19 mouse cellular contexts compared by ENCODE assay signal in the genomic region with DNA sequence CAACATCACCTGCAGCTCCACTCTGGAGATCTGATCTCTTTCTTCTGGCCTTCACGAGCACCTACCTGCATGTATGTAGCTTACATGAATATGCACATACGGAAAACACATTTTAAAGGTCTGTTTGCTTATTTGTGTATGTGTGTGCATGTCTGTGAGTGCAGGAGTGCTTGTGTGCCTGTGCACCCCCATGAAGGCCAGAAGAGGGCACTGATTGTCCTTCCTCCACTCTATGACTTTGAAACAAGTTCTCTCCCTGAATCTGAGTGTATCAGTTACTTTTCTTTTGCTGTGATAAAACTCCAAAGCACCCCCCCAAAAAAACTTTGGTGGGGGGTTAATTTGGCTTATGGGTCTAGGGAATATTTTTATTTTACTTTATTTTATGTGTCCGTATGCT. TPM values are rescaled to one million over a fixed set of nuclear protein-coding genes. Genes with fewer than 3 reads are reported as not detected.
DNase-seq lines count a peak whose midpoint lies in the region; ATAC-seq and TF ChIP-seq lines count a peak whose summit lies in the region.
"Had no signal": no experiment of that assay in that cellular context is flagged by ENCODE, and none has a peak within 500 bp of the region (broad histone marks: within the 10 kb centered on the region; RNA-seq: fewer than 3 reads in every experiment).

No protein-coding gene starts in this region.

- no peak for TF ChIP-seq POLR2A in heart, adult 2 months (IDR thresholded peaks at IDR 0.05; ENCODE audit: insufficient read depth, low read depth, low read length)

- no peaks in the 10 kb centered on the region for H3K9me3 ChIP-seq in liver, postnatal 0 days (ENCODE audit: low read length)
- H3K9me3 ChIP-seq in liver, embryonic 12.5 days (replicated peaks), result no peaks in the 10 kb centered on the region
- H3K9me3 ChIP-seq: heart, embryonic 15.5 days; hindbrain, embryonic 15.5 days; limb, embryonic 10.5 days; midbrain, embryonic 13.5 days had no signal

- no peaks in the 10 kb centered on the region for H3K36me3 ChIP-seq in heart, adult 2 months (ENCODE audit: control insufficient read depth, insufficient read depth, low read length)
- H3K36me3 ChIP-seq in liver, postnatal 0 days (replicated peaks; ENCODE audit: insufficient read depth, low read length), result no peaks in the 10 kb centered on the region
- no peaks in the 10 kb centered on the region for H3K36me3 ChIP-seq in liver, embryonic 12.5 days
- H3K36me3 ChIP-seq: heart, embryonic 15.5 days; hindbrain, embryonic 15.5 days; limb, embryonic 10.5 days; midbrain, embryonic 13.5 days had no signal

- no peak for TF ChIP-seq EP300 in heart, adult 2 months (IDR thresholded peaks at IDR 0.05; ENCODE audit: insufficient read depth, low read depth, low read length)
- TF ChIP-seq EP300 in liver, postnatal 0 days (IDR thresholded peaks at IDR 0.05; ENCODE audit: low read depth), result no peak

- intact Hi-C loops in heart, adult 2 months (cut with DNase I), result no loop called here

- no peaks in the 10 kb centered on the region for H3K4me1 ChIP-seq in heart, adult 2 months (ENCODE audit: control insufficient read depth, insufficient read depth, low read length)
- no peaks in the 10 kb centered on the region for H3K4me1 ChIP-seq in liver, postnatal 0 days (ENCODE audit: insufficient read depth)
- no peaks in the 10 kb centered on the region for H3K4me1 ChIP-seq in liver, embryonic 12.5 days
- H3K4me1 ChIP-seq: heart, embryonic 15.5 days; hindbrain, embryonic 15.5 days; limb, embryonic 10.5 days; midbrain, embryonic 13.5 days had no signal

- H3K9ac ChIP-seq in heart, adult 2 months (ENCODE audit: low read depth, low read length), result no peak overlapping the region
- no peak overlapping the region for H3K9ac ChIP-seq in liver, postnatal 0 days (replicated peaks)
- H3K9ac ChIP-seq in liver, embryonic 12.5 days, result no peak overlapping the region
- H3K9ac ChIP-seq: forebrain, postnatal 0 days; heart, embryonic 15.5 days; hindbrain, embryonic 15.5 days; midbrain, embryonic 13.5 days had no signal

- 92% methylated on average over 3 of the region's 3 CpGs for WGBS in heart, adult 2 months
- WGBS in liver, postnatal 0 days (ENCODE audit: insufficient replicate concordance), result 85% methylated on average over 3 of the region's 3 CpGs
- WGBS in liver, embryonic 12.5 days (ENCODE audit: insufficient replicate concordance), result 71% methylated on average over 3 of the region's 3 CpGs

- no peak for ATAC-seq in liver, postnatal 0 days
- no peak for ATAC-seq in liver, embryonic 12.5 days
- ATAC-seq: forebrain, postnatal 0 days; midbrain, embryonic 13.5 days had no signal

- no peak for DNase-seq in heart, adult 2 months
- DNase-seq in heart, adult 8-10 months (ENCODE audit: low spot score), result no peak
- DNase-seq in liver, postnatal 0 days, result no peak
- peak; percentile 38 for DNase-seq in NIH3T3 (ENCODE audit: low read depth)
- no peak for DNase-seq in adrenal gland, adult 18-20 months (ENCODE audit: low spot score in 2 of 2)
- no peak for DNase-seq in spleen, adult 18-20 months
- DNase-seq: adrenal gland, postnatal 25 days; cerebellum, adult 11 months; cerebellum, postnatal 14 days; forebrain, postnatal 0 days; gastrocnemius, postnatal 25 days; liver; lung, postnatal 10 days; thymus, postnatal 36 days had no signal

- no peaks in the 10 kb centered on the region for H3K79me2 ChIP-seq in heart, adult 2 months (replicated peaks; ENCODE audit: control insufficient read depth, insufficient read depth, low read length)

- peak; percentile 25; the same call in 1 of the 2 replicates for TF ChIP-seq CTCF in heart, adult 2 months (IDR thresholded peaks at IDR 0.05)
- 0 out of 2 replicates have a peak, but pooled peaks have one; percentile 15 for TF ChIP-seq CTCF in liver, postnatal 0 days (IDR thresholded peaks at IDR 0.05; ENCODE audit: low read depth)

- H3K27me3 ChIP-seq in heart, adult 2 months (ENCODE audit: control insufficient read depth, insufficient read depth, low read length), result no peaks in the 10 kb centered on the region
- no peaks in the 10 kb centered on the region for H3K27me3 ChIP-seq in liver, postnatal 0 days (ENCODE audit: insufficient read depth, low read length)
- no peaks in the 10 kb centered on the region for H3K27me3 ChIP-seq in liver, embryonic 12.5 days (replicated peaks)
- H3K27me3 ChIP-seq: heart, embryonic 15.5 days; hindbrain, embryonic 15.5 days; midbrain, embryonic 13.5 days had no signal

- H3K4me3 ChIP-seq in heart, adult 2 months, result no peak overlapping the region
- no peak overlapping the region for H3K4me3 ChIP-seq in liver, postnatal 0 days (ENCODE audit: low read depth, low read length)
- H3K4me3 ChIP-seq in liver, embryonic 12.5 days, result no peak overlapping the region
- H3K4me3 ChIP-seq: heart, embryonic 15.5 days; hindbrain, embryonic 15.5 days; limb, embryonic 10.5 days; midbrain, embryonic 13.5 days had no signal

- no peak overlapping the region for H3K27ac ChIP-seq in heart, adult 2 months
- H3K27ac ChIP-seq in liver, postnatal 0 days (ENCODE audit: low read depth), result no peak overlapping the region
- H3K27ac ChIP-seq in liver, embryonic 12.5 days, result no peak overlapping the region
- H3K27ac ChIP-seq: heart, embryonic 15.5 days; hindbrain, embryonic 15.5 days; limb, embryonic 10.5 days; midbrain, embryonic 13.5 days had no signal

- H3K4me2 ChIP-seq in liver, postnatal 0 days (ENCODE audit: low read depth, low read length), result no peak overlapping the region
- no peak overlapping the region for H3K4me2 ChIP-seq in liver, embryonic 12.5 days
- H3K4me2 ChIP-seq: heart, embryonic 15.5 days; hindbrain, embryonic 15.5 days; midbrain, embryonic 13.5 days had no signal

RNA-seq across cellular contexts. Expression of gene Smtn, which starts 54.2 kb away (rescaled TPM):
- total RNA-seq in heart, adult 2 months (2021), result 100 to 1,000 TPM; 137 to 154 TPM
- 159 and 167 TPM in 2 replicates for polyA plus RNA-seq in heart, adult 2 months (2012; rRNA removed)
- total RNA-seq in heart, adult 8-10 months (2022), result 100 to 1,000 TPM; 128 to 185 (median 149) TPM
- polyA plus RNA-seq in liver, postnatal 0 days (2015; fragmentation: Nextera tagmentation; extraction: Ambion mirVana), result 8.4 and 8.9 TPM in 2 replicates
- polyA plus RNA-seq in liver, embryonic 12.5 days (2016; fragmentation: Nextera tagmentation; extraction: Ambion mirVana), result 16.9 and 18.2 TPM in 2 replicates
- 10 to 100 TPM; 43.8 to 52.3 TPM for total RNA-seq in adrenal gland, adult 18-20 months (2021)

RNA-seq across cellular contexts. Expression of gene Morc2a, which starts 54.4 kb away (rescaled TPM):
- total RNA-seq in heart, adult 2 months (2021), result 10 to 100 TPM; 16.1 to 18.5 TPM
- 6.6 and 13.4 TPM in 2 replicates for polyA plus RNA-seq in heart, adult 2 months (2012; rRNA removed)
- total RNA-seq in heart, adult 8-10 months (2022), result 10 to 100 TPM; 18.5 to 20.2 (median 18.7) TPM
- polyA plus RNA-seq in liver, postnatal 0 days (2015; fragmentation: Nextera tagmentation; extraction: Ambion mirVana), result 3.0 and 3.7 TPM in 2 replicates
- 15.2 TPM in 2 replicates for polyA plus RNA-seq in liver, embryonic 12.5 days (2016; fragmentation: Nextera tagmentation; extraction: Ambion mirVana)
- 10 to 100 TPM; 31.5 to 39.8 TPM for total RNA-seq in adrenal gland, adult 18-20 months (2021)
